Mouse (Mus musculus) kidney, embryonic 14.5 days (tissue): ENCODE results near the gene Dnajc28. TPM values are rescaled to one million over a fixed set of nuclear protein-coding genes. Genes with fewer than 3 reads are reported as not detected.

Experiments
- ATAC-seq: fragments of 200-750 bp; cut with Nextera tagmentation; 2 replicates; pipeline ENCODE4 v1.8.0; 2017; ENCODE audit warnings: moderate number of reproducible peaks, mild to moderate bottlenecking, moderate TSS enrichment, moderate library complexity; ENCODE audit not compliant: low FRiP score, low TSS enrichment
- H3K27ac ChIP-seq: fragments of 300-500 bp; sonication (generic); 2 replicates; pipeline ENCODE4 v1.5.1; 2014; ENCODE audit warnings: low read depth, mild to moderate bottlenecking, low read length, moderate library complexity, mixed read lengths
- H3K27me3 ChIP-seq: fragments of 300-500 bp; sonication (generic); 2 replicates; pipeline ENCODE4 v1.6.1; 2014; ENCODE audit warnings: mild to moderate bottlenecking, low read length; ENCODE audit not compliant: control insufficient read depth, insufficient read depth
- H3K36me3 ChIP-seq: fragments of 300-500 bp; sonication (generic); 2 replicates; pipeline ENCODE4 v1.6.1; 2014; ENCODE audit warnings: low read length, mixed read lengths; ENCODE audit not compliant: control insufficient read depth, insufficient read depth
- H3K4me1 ChIP-seq: fragments of 300-500 bp; sonication (generic); 2 replicates; pipeline ENCODE4 v1.6.1; 2014; ENCODE audit warnings: low read length, mixed read lengths; ENCODE audit not compliant: control insufficient read depth, insufficient read depth
- H3K4me2 ChIP-seq: fragments of 300-500 bp; sonication (generic); replicated peaks from 2 replicates; pipeline ENCODE4 v1.6.1; 2014; ENCODE audit warnings: low read depth, mild to moderate bottlenecking, low read length
- H3K4me3 ChIP-seq: fragments of 300-500 bp; sonication (generic); 2 replicates; pipeline ENCODE4 v1.5.1; 2014; ENCODE audit warnings: mild to moderate bottlenecking, low read length
- H3K9ac ChIP-seq: fragments of 300-500 bp; sonication (generic); 2 replicates; pipeline ENCODE4 v1.6.1; 2014; ENCODE audit warnings: low read depth, mild to moderate bottlenecking, low read length, moderate library complexity
- H3K9me3 ChIP-seq: fragments of 300-500 bp; sonication (generic); 2 replicates; pipeline ENCODE4 v1.6.1; 2016; ENCODE audit warnings: low read length; ENCODE audit not compliant: control insufficient read depth
- WGBS: fragments of 180-500 bp; shearing (Covaris S2); extraction: QIAGEN DNeasy Blood & Tissue Kit; methylation state at CpG from one replicate; pipeline ENCODE4 v1.1.7; 2014; 5-methylcytosine and 5-hydroxymethylcytosine counted together
- polyA plus RNA-seq: library from polyadenylated mRNA; unstranded; fragments of >200 nt; fragmentation: Nextera tagmentation; extraction: Ambion mirVana; gene quantifications from 2 replicates; pipeline ENCODE4 v1.2.1, GENCODE M21; 2014

Dnajc28 gene
- polyA plus RNA-seq, 1 experiment from 2014 or later: 3.0 TPM

DNA sequence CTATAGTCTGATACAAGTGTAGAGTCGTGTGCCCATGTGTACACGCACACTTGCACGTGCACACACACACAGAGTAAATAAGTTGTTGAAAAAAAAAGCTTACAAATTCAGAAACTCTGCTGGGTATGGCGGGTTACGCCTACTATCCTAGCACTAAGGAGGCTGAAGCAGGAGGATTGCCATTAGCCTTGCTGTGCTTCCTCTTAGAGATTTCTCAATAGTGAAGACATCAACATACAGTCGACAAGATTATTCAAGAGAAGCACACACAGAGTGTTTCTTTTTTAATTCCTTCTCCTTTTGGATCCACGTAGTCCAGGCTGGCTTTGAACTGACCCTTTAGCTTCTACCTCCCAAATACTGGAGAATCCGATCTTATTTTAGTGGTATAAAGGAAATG, 21.3 kb upstream of the Dnajc28 start:
- Histone ChIP-seq H3K4me2 (no peak overlapping the region), H3K9me3 (no peaks in the 10 kb centered on the region), H3K4me1 (no peaks in the 10 kb centered on the region), H3K27me3 (no peaks in the 10 kb centered on the region), H3K27ac (no peak overlapping the region), H3K36me3 (peaks cover 76% of the 10 kb centered on the region), H3K4me3 (no peak overlapping the region), H3K9ac (no peak overlapping the region)
- no peak for ATAC-seq
- WGBS: 94% methylated on average over 8 of the region's 8 CpGs

DNA sequence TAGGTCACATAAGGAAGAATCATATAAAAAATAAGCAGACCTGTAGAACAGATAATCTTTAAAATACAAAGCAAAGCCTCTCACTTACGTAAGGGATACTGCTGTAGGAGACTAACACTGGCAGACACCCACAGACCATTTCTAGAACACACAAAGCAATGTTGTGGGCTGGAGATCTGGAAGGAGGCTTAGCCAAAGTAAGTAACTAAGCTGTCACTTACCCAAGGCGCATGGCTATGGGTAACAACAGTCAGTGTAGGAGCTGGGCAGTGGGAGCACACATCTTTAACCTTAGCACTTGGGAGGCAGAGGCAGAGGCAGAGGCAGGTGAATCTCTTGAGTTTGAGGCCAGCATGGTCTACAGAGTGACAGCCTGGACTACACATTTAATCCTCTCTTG, 20.8 kb upstream of the Dnajc28 start:
- no peaks in the 10 kb centered on the region for H3K9me3 ChIP-seq
- H3K4me2 ChIP-seq: no peak overlapping the region
- H3K4me1 ChIP-seq: no peaks in the 10 kb centered on the region
- H3K9ac ChIP-seq: no peak overlapping the region
- 90% methylated on average over 2 of the region's 2 CpGs for WGBS
- ATAC-seq: no peak
- H3K36me3 ChIP-seq: peaks cover 80% of the 10 kb centered on the region
- H3K27me3 ChIP-seq: no peaks in the 10 kb centered on the region
- H3K4me3 ChIP-seq: no peak overlapping the region
- no peak overlapping the region for H3K27ac ChIP-seq

DNA sequence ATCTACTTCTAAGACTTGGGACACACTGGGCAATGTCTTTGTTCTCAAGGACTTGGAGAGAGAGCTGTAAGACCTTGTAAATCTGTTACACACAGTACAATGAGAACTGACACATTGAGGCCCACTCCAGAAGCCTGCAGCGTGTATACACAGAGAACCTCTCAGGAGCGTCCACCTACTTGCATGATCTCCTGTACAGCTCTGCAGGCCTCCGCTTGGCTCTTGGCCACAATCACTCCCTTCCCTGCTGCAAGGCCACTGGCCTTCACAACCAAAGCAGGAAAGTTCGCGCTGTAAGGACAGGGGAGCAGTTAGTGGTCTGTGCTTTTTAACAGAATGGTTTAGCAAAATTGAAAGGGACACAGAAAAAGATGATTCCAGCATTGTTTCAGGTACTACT, 20.3 kb upstream of the Dnajc28 start:
- H3K9me3 ChIP-seq: no peaks in the 10 kb centered on the region
- WGBS: 93% methylated on average over 5 of the region's 5 CpGs
- no peak overlapping the region for H3K4me2 ChIP-seq
- H3K27ac ChIP-seq: no peak overlapping the region
- H3K27me3 ChIP-seq: no peaks in the 10 kb centered on the region
- ATAC-seq: no peak
- no peak overlapping the region for H3K4me3 ChIP-seq
- peaks cover 80% of the 10 kb centered on the region for H3K36me3 ChIP-seq
- H3K9ac ChIP-seq: no peak overlapping the region
- no peaks in the 10 kb centered on the region for H3K4me1 ChIP-seq

DNA sequence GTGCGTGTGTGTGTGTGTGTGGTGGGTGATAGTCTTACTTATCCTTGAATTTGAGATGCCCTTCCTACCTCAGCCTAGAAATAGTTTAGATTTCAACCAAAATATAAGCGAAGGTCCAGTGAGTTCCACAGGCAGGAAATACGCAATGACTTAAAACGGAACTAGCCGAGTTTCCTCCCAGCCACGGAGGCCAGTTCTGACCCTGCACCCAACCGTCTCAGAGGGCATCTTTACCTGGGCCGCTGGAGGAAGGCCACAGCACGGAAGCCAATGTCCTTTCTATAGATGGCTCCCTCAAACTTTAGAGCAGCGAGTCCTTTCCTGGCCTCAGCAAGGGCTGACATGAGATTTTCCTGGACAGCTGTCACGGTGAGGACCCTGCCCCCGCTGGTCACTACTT, 14.8 kb upstream of the Dnajc28 start:
- H3K36me3 ChIP-seq: peaks cover 74% of the 10 kb centered on the region
- WGBS: 89% methylated on average over 12 of the region's 12 CpGs

DNA sequence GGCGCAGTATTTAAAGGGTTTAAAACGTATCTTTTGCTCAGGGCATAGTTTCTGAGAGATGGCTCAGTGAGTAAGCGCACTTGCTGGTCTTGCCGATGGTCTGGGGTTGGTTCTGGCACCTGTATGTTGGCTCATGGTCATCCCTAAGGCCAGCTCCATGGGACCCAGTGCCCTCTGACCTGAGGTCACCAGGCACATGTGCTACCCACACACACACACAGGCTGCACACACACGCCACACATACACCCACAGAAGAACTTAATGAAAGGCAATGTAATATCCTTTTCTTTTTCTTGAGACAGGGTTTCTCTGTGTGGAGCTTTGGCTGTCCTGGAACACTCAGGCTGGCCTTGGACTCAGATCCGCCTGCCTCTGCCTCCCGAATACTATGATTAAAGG, 14.1 kb upstream of the Dnajc28 start:
- Histone ChIP-seq H3K4me1 (no peaks in the 10 kb centered on the region), H3K27ac (no peak overlapping the region), H3K4me3 (no peak overlapping the region), H3K9ac (no peak overlapping the region), H3K4me2 (no peak overlapping the region), H3K9me3 (no peaks in the 10 kb centered on the region), H3K36me3 (peaks cover 74% of the 10 kb centered on the region), H3K27me3 (no peaks in the 10 kb centered on the region)
- WGBS: 94% methylated on average over 7 of the region's 7 CpGs
- no peak for ATAC-seq

More for the DNA sequence above, 14.8 kb upstream of the Dnajc28 start:
- Histone ChIP-seq H3K4me1 (no peaks in the 10 kb centered on the region), H3K27ac (no peak overlapping the region), H3K4me3 (no peak overlapping the region), H3K9ac (no peak overlapping the region), H3K27me3 (no peaks in the 10 kb centered on the region), H3K9me3 (no peaks in the 10 kb centered on the region), H3K4me2 (no peak overlapping the region)
- no peak for ATAC-seq

DNA sequence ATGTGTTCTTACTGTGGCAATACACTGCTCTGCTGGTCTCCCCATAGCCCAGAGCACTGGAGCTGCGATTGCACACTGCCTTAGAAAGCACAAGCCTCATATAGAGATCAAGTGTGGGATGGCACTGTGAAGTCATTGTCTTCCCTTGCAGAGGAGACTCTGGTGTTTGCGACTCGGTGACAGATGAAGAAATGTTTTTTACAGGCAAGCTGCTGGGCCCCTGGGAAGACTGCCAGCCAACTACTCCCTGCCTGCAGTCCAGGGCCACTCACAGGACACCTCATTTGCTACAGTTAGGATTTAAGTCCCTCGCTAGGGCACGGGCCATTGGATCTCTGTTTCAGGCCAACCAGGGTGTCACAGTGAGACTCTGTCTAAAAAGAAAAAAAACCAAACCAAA, 13.6 kb upstream of the Dnajc28 start:
- no peaks in the 10 kb centered on the region for H3K4me1 ChIP-seq
- no peak overlapping the region for H3K9ac ChIP-seq
- WGBS: 93% methylated on average over 5 of the region's 5 CpGs
- no peak overlapping the region for H3K4me2 ChIP-seq
- H3K4me3 ChIP-seq: no peak overlapping the region
- no peak for ATAC-seq
- H3K36me3 ChIP-seq: peaks cover 74% of the 10 kb centered on the region
- H3K9me3 ChIP-seq: no peaks in the 10 kb centered on the region
- H3K27me3 ChIP-seq: no peaks in the 10 kb centered on the region
- no peak overlapping the region for H3K27ac ChIP-seq

DNA sequence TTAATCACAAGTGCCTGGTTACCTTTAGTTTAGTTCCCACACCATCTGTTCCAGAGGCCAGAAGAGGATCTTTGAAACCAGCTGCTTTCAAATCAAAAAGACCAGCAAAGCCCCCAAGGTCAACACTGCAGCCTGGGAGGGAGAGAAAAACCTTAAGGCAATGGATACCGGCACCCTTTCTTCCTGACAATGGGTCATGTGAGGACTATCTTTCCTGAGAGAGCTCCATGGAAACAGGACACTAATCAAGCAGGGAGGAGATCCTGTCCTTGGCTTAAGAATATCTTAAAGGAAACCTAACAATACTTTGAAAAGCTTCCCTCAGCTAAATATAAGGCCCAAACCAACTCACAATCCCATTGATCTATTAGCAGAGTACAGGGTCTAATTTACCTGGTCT, 11.8 kb upstream of the Dnajc28 start:
- Histone ChIP-seq H3K4me2 (no peak overlapping the region), H3K27ac (no peak overlapping the region), H3K27me3 (no peaks in the 10 kb centered on the region), H3K4me1 (no peaks in the 10 kb centered on the region), H3K9me3 (no peaks in the 10 kb centered on the region), H3K9ac (no peak overlapping the region), H3K36me3 (peaks cover 68% of the 10 kb centered on the region), H3K4me3 (no peak overlapping the region)
- no peak for ATAC-seq
- WGBS: 81% methylated on average over 1 of the region's 1 CpGs

DNA sequence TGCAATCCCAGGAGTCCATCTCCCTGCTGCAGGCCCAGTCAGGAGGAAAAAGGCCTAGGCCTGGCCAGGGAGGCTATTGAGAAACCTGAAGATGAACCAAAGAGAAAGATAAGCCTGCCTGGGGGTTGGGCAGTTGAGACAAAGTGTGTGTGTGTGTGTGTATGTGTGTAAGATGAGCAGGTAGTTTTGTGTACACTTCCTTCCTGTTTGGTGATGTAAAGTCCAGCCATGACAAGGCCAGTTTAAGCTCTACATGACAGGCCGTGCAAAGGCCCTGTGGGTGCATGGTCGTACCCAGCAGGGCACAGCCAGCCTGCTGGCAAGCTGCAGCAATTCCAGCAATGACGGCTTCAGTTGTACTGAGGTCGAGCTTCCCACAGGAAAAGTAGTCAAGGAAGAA, 10.9 kb upstream of the Dnajc28 start:
- Histone ChIP-seq H3K9me3 (no peaks in the 10 kb centered on the region), H3K4me3 (no peak overlapping the region), H3K36me3 (peaks cover 68% of the 10 kb centered on the region), H3K9ac (no peak overlapping the region), H3K27me3 (no peaks in the 10 kb centered on the region), H3K27ac (no peak overlapping the region), H3K4me1 (no peaks in the 10 kb centered on the region), H3K4me2 (no peak overlapping the region)
- 97% methylated on average over 4 of the region's 4 CpGs for WGBS
- ATAC-seq: no peak

DNA sequence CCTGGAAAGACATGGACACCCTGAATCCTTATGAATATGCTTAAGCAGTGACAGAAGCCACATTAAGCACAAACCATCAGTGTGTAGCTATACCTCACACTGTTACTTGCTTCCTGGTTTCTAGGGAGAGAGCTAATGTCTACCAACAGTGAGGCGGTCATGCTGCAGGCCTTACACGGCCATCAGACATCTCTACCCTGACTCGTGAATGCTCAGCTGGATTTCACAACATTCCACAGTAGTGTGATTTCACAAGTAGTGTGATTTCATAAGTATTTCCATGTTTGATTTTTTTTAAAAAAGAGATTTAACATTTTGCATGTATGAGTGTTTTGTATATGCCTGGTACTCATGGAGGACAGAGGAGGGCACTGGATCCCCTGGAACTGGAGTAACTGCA, 9.8 kb upstream of the Dnajc28 start:
- no peak for ATAC-seq
- Histone ChIP-seq H3K9me3 (no peaks in the 10 kb centered on the region), H3K36me3 (peaks cover 72% of the 10 kb centered on the region), H3K4me1 (no peaks in the 10 kb centered on the region), H3K27ac (no peak overlapping the region), H3K4me3 (no peak overlapping the region), H3K27me3 (no peaks in the 10 kb centered on the region), H3K9ac (no peak overlapping the region), H3K4me2 (no peak overlapping the region)
- 94% methylated on average over 3 of the region's 3 CpGs for WGBS

DNA sequence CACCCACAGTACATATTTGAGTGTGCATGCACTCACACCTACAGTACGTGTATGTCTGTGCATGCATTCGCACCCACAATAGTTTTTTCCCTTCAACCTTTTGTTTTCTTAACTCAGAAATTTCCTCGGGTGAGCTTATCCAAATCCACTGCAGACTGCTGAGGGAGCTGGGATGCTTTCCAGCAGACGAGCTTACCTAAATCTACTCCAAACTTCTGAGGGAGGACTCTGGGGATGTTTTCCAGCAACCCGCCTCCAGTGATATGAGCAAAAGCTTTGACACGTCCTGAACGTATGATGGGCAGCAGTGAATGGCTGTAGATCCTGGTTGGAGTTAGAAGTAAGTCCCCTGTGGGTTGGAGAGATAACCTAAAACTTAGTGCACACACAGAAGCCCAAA, 9.0 kb upstream of the Dnajc28 start:
- WGBS: 90% methylated on average over 7 of the region's 7 CpGs
- no peak overlapping the region for H3K4me2 ChIP-seq

More for the DNA sequence above, 9.0 kb upstream of the Dnajc28 start:
- Histone ChIP-seq H3K36me3 (peaks cover 75% of the 10 kb centered on the region), H3K9me3 (no peaks in the 10 kb centered on the region), H3K4me1 (no peaks in the 10 kb centered on the region), H3K9ac (no peak overlapping the region), H3K4me3 (no peak overlapping the region), H3K27ac (no peak overlapping the region), H3K27me3 (no peaks in the 10 kb centered on the region)
- no peak for ATAC-seq
